Mouse (Mus musculus): Measurements from ENCODE around the gene Phactr1. TPM values are rescaled to one million over a fixed set of nuclear protein-coding genes. Genes with fewer than 3 reads are reported as not detected.

Phactr1 gene
- total RNA-seq, 4 experiments from 2014 or later, result 3.8 to 9.0 (median 6.7) TPM

- DNase-seq (ENCODE audit: low spot score), result no peak
These were observed 293.1 kb downstream of the Phactr1 start for GRCm38 (mm10) chr13:42973561-42973960.

- DNase-seq (ENCODE audit: low spot score), result no peak
These were observed 293.5 kb downstream of the Phactr1 start for GRCm38 (mm10) chr13:42973961-42974360.

GRCm38 (mm10) chr13:42974506-42974905 lies 294.1 kb downstream of the Phactr1 start:
- DNase-seq (ENCODE audit: low spot score), result no peak

- no peak for DNase-seq (ENCODE audit: low spot score)
These were observed 295.7 kb downstream of the Phactr1 start for GRCm38 (mm10) chr13:42976144-42976543.

- DNase-seq (ENCODE audit: low spot score), result no peak
These were observed 296.5 kb downstream of the Phactr1 start for GRCm38 (mm10) chr13:42976967-42977366.

GRCm38 (mm10) chr13:42980581-42980980 lies 300.2 kb downstream of the Phactr1 start:
- DNase-seq (ENCODE audit: low spot score), result no peak

GRCm38 (mm10) chr13:42982646-42983045 lies 302.2 kb downstream of the Phactr1 start:
- no peak for DNase-seq (ENCODE audit: low spot score)

GRCm38 (mm10) chr13:42985806-42986205 lies 305.4 kb downstream of the Phactr1 start:
- no peak for DNase-seq (ENCODE audit: low spot score)

GRCm38 (mm10) chr13:42987931-42988579 lies 307.6 kb downstream of the Phactr1 start:
- DNase-seq (ENCODE audit: low spot score), result no peak

GRCm38 (mm10) chr13:42989481-42989880 lies 309.1 kb downstream of the Phactr1 start:
- DNase-seq (ENCODE audit: low spot score), result no peak

GRCm38 (mm10) chr13:42990051-42990450 lies 309.6 kb downstream of the Phactr1 start:
- no peak for DNase-seq (ENCODE audit: low spot score)

- DNase-seq (ENCODE audit: low spot score), result no peak
These were observed 310.2 kb downstream of the Phactr1 start for GRCm38 (mm10) chr13:42990493-42991111.

GRCm38 (mm10) chr13:42991164-42991563 lies 310.7 kb downstream of the Phactr1 start:
- DNase-seq (ENCODE audit: low spot score), result no peak

GRCm38 (mm10) chr13:42992306-42992705 lies 311.9 kb downstream of the Phactr1 start:
- DNase-seq (ENCODE audit: low spot score), result no peak

- no peak for DNase-seq (ENCODE audit: low spot score)
These were observed 313.9 kb downstream of the Phactr1 start for GRCm38 (mm10) chr13:42994276-42994675.

GRCm38 (mm10) chr13:42996188-42996587 lies 315.8 kb downstream of the Phactr1 start:
- DNase-seq (ENCODE audit: low spot score), result no peak

GRCm38 (mm10) chr13:42999287-42999686 lies 318.9 kb downstream of the Phactr1 start:
- no peak for DNase-seq (ENCODE audit: low spot score)

GRCm38 (mm10) chr13:43005131-43005579 lies 324.7 kb downstream of the Phactr1 start:
- DNase-seq (ENCODE audit: low spot score), result peak; percentile 31

- DNase-seq (ENCODE audit: low spot score), result no peak
These were observed 328.0 kb downstream of the Phactr1 start for GRCm38 (mm10) chr13:43008466-43008865.

- DNase-seq (ENCODE audit: low spot score), result peak; percentile 15
These were observed 329.2 kb downstream of the Phactr1 start for GRCm38 (mm10) chr13:43009596-43009995.

GRCm38 (mm10) chr13:43011516-43011915 lies 331.1 kb downstream of the Phactr1 start:
- no peak for DNase-seq (ENCODE audit: low spot score)

GRCm38 (mm10) chr13:43013984-43014383 lies 333.6 kb downstream of the Phactr1 start:
- DNase-seq (ENCODE audit: low spot score), result no peak

- DNase-seq (ENCODE audit: low spot score), result no peak
These were observed 335.3 kb downstream of the Phactr1 start for GRCm38 (mm10) chr13:43015768-43016167.

Data from heart, adult 8-10 months (tissue).